Comparison of ENCODE assay signal across 8 mouse cellular contexts in the genomic region with DNA sequence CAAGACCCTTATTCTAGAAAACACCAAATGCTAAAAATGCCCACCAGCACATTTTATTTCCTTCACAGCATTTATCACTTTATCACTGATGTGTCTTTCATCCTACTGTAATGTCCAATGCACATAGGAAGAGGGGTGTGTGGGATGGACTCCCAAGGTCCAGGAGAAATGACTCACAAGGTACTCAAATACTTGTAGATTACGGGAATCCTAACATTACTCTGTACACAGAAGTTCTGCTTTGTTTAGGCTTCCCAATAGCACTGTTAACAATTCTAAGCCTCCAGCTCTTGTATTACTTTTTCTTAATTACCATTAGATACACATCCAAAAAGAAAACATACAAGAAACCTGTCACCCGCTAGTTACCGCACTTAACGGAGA. TPM values are rescaled to one million over a fixed set of nuclear protein-coding genes. Genes with fewer than 3 reads are reported as not detected.
DNase-seq lines count a peak whose midpoint lies in the region; ATAC-seq and TF ChIP-seq lines count a peak whose summit lies in the region.

No protein-coding gene starts in this region.

- peak overlapping the region; percentile 62 for H3K4me3 ChIP-seq in heart, adult 2 months
- peak overlapping the region; percentile 74 for H3K4me3 ChIP-seq in C2C12 (ENCODE audit: insufficient read depth, poor library complexity, severe bottlenecking)
- H3K4me3 ChIP-seq in forebrain, embryonic 14.5 days (ENCODE audit: low read depth, low read length) = peak overlapping the region; percentile 87
- peak overlapping the region; percentile 90 for H3K4me3 ChIP-seq in liver, embryonic 13.5 days (replicated peaks)

- peak overlapping the region; percentile 79 for H3ac ChIP-seq in C2C12 (ENCODE audit: control insufficient read depth, insufficient read length, low read depth)

- no peak for TF ChIP-seq EP300 in heart, adult 2 months (IDR thresholded peaks at IDR 0.05; ENCODE audit: insufficient read depth, low read depth, low read length)

- peaks cover 9% of the 10 kb centered on the region for H3K36me3 ChIP-seq in heart, adult 2 months (ENCODE audit: control insufficient read depth, insufficient read depth, low read length)
- H3K36me3 ChIP-seq in C2C12 (ENCODE audit: control insufficient read depth, insufficient read depth) = no peaks in the 10 kb centered on the region
- no peaks in the 10 kb centered on the region for H3K36me3 ChIP-seq in forebrain, embryonic 14.5 days (ENCODE audit: control insufficient read depth, insufficient read depth, low read length)
- H3K36me3 ChIP-seq in liver, embryonic 13.5 days = no peaks in the 10 kb centered on the region

- H3K27me3 ChIP-seq in heart, adult 2 months (ENCODE audit: control insufficient read depth, insufficient read depth, low read length) = no peaks in the 10 kb centered on the region
- no peaks in the 10 kb centered on the region for H3K27me3 ChIP-seq in C2C12 (ENCODE audit: control insufficient read depth, insufficient read depth, insufficient read length)
- H3K27me3 ChIP-seq in forebrain, embryonic 14.5 days (replicated peaks; ENCODE audit: control insufficient read depth, insufficient read depth, low read length) = no peaks in the 10 kb centered on the region
- no peaks in the 10 kb centered on the region for H3K27me3 ChIP-seq in liver, embryonic 13.5 days

- peak overlapping the region; percentile 98 for H3K27ac ChIP-seq in heart, adult 2 months
- H3K27ac ChIP-seq in forebrain, embryonic 14.5 days (ENCODE audit: low read depth, low read length) = no peak overlapping the region
- peak overlapping the region; percentile 92 for H3K27ac ChIP-seq in liver, embryonic 13.5 days

- peaks cover 1% of the 10 kb centered on the region; the same call in 1 of the 2 replicates for H3K4me1 ChIP-seq in heart, adult 2 months (ENCODE audit: control insufficient read depth, insufficient read depth, low read length)
- peaks cover 16% of the 10 kb centered on the region for H3K4me1 ChIP-seq in forebrain, embryonic 14.5 days (ENCODE audit: control insufficient read depth, insufficient read depth, low read length)
- peaks cover 34% of the 10 kb centered on the region for H3K4me1 ChIP-seq in liver, embryonic 13.5 days (replicated peaks)

- intact Hi-C loops in heart, adult 2 months (cut with DNase I) = loop anchor here (5.0 kb wide), 2 partner anchors 55 to 70 kb away; no protein-coding TSS in a partner anchor
- intact Hi-C loops in heart, postnatal 25 days (cut with DNase I) = loop anchor here (5.0 kb wide), 1 partner anchor 55 kb away; no protein-coding TSS in a partner anchor

- peak overlapping the region; percentile 97 for H3K9ac ChIP-seq in heart, adult 2 months (ENCODE audit: low read depth, low read length)
- peak overlapping the region; percentile 98 for H3K9ac ChIP-seq in forebrain, embryonic 14.5 days (ENCODE audit: low read length)
- peak overlapping the region; percentile 95 for H3K9ac ChIP-seq in liver, embryonic 13.5 days

- TF ChIP-seq POLR2A in heart, adult 2 months (IDR thresholded peaks at IDR 0.05; ENCODE audit: insufficient read depth, low read depth, low read length) = no peak

- peaks cover 7% of the 10 kb centered on the region for H3K79me3 ChIP-seq in C2C12 (ENCODE audit: low read depth)

- no peaks in the 10 kb centered on the region for H3K79me2 ChIP-seq in heart, adult 2 months (replicated peaks; ENCODE audit: control insufficient read depth, insufficient read depth, low read length)
- peaks cover 19% of the 10 kb centered on the region for H3K79me2 ChIP-seq in C2C12 (ENCODE audit: control insufficient read depth, insufficient read depth)

- DNase-seq in heart, adult 2 months = no peak
- DNase-seq in heart, postnatal 25 days (ENCODE audit: low spot score) = no peak
- no peak for DNase-seq in forebrain, embryonic 14.5 days (ENCODE audit: low spot score)
- DNase-seq in liver, embryonic 13.5 days = no peak
- DNase-seq in layer of hippocampus, adult 8-10 months (ENCODE audit: low spot score in 2 of 2) = no peak
- no peak for DNase-seq in adrenal gland, postnatal 14 days
- no peak for DNase-seq in adrenal gland, postnatal 36 days

- ATAC-seq in forebrain, embryonic 14.5 days = no peak
- no peak for ATAC-seq in liver, embryonic 13.5 days (ENCODE audit: low read depth)

- peak overlapping the region; percentile 68 for H3K4me2 ChIP-seq in forebrain, embryonic 14.5 days (ENCODE audit: low read length)
- peak overlapping the region; percentile 91 for H3K4me2 ChIP-seq in liver, embryonic 13.5 days

- 6% methylated on average over 4 of the region's 4 CpGs for WGBS in heart, adult 2 months
- 0% methylated on average over 4 of the region's 4 CpGs for WGBS in forebrain, embryonic 14.5 days
- WGBS in liver, embryonic 13.5 days (ENCODE audit: insufficient replicate concordance) = 2% methylated on average over 4 of the region's 4 CpGs

- no peak for TF ChIP-seq CTCF in heart, adult 2 months (IDR thresholded peaks at IDR 0.05)
- no peak for TF ChIP-seq CTCF in C2C12 (IDR thresholded peaks at IDR 0.05; ENCODE audit: control insufficient read depth, insufficient read depth, insufficient read length)

- no peaks in the 10 kb centered on the region for H3K9me3 ChIP-seq in forebrain, embryonic 14.5 days (replicated peaks; ENCODE audit: control insufficient read depth, low read length)
- no peaks in the 10 kb centered on the region for H3K9me3 ChIP-seq in liver, embryonic 13.5 days (replicated peaks)

TF ChIP-seq in C2C12, 6 proteins besides CTCF, POLR2A, EP300 and RAD21:
- TF ChIP-seq MYOD1 (IDR thresholded peaks at IDR 0.05; ENCODE audit: control insufficient read depth, insufficient read length, low read depth) (no peak), USF1 (IDR thresholded peaks at IDR 0.05; ENCODE audit: low read depth) (no peak), MYOG (IDR thresholded peaks at IDR 0.05; ENCODE audit: control insufficient read depth, extremely low read depth, insufficient read length) (no peak), MAX (IDR thresholded peaks at IDR 0.05) (no peak), FOSL1 (IDR thresholded peaks at IDR 0.05; ENCODE audit: insufficient read depth, low read length, poor library complexity, severe bottlenecking) (no peak), CEBPB (IDR thresholded peaks at IDR 0.05; ENCODE audit: low read depth) (no peak)
TF ChIP-seq in C2C12: peak in this region for 0.

RNA-seq across cellular contexts. Expression of a gene that starts 40.4 kb away (rescaled TPM):
- total RNA-seq in heart, adult 2 months (2021) = 10 to 100 TPM in 1 of 2 experiments, 1 to 10 TPM in 1; 9.2 to 10.3 TPM
- 3.5 and 6.7 TPM in 2 replicates for polyA plus RNA-seq in heart, adult 2 months (2012; rRNA removed)
- 10 to 100 TPM; 11.0 to 13.2 TPM for total RNA-seq in heart, postnatal 25 days (2021)
- 6.6 TPM for polyA plus RNA-seq in C2C12 (2012; fragmentation: generic; extraction: Trizol)
- 66.1 and 86.8 TPM in 2 replicates for polyA plus RNA-seq in forebrain, embryonic 14.5 days (2014; fragmentation: Nextera tagmentation; extraction: Ambion mirVana)
- polyA plus RNA-seq in liver, embryonic 13.5 days (2015; fragmentation: Nextera tagmentation; extraction: Ambion mirVana) = 4.5 and 5.9 TPM in 2 replicates
- total RNA-seq in layer of hippocampus, adult 8-10 months (2022) = 100 to 1,000 TPM in 2 of 4 experiments, 10 to 100 TPM in 2; 83.4 to 108 (median 97.0) TPM
- 18.6 and 19.3 TPM in 2 replicates for total RNA-seq in adrenal gland, postnatal 14 days (2021)
- 10 to 100 TPM; 21.0 to 22.0 TPM for total RNA-seq in adrenal gland, postnatal 36 days (2021)
